Comparison of ENCODE assay signal across 10 mouse cellular contexts in genomic region chr3:56270241-56270830, GRCm38 (mm10).
DNase-seq lines count a peak whose midpoint lies in the region; ATAC-seq and TF ChIP-seq lines count a peak whose summit lies in the region.
"Had no signal": no experiment of that assay in that cellular context is flagged by ENCODE, and none has a peak within 500 bp of the region (broad histone marks: within the 10 kb centered on the region; RNA-seq: fewer than 3 reads in every experiment).

No protein-coding gene starts in this region.

- H3K27ac ChIP-seq in kidney, adult 2 months (ENCODE audit: insufficient read depth, low read depth, low read length): peak overlapping the region; percentile 82
- H3K27ac ChIP-seq in kidney, embryonic 14.5 days (ENCODE audit: low read depth, low read length): no peak overlapping the region
- H3K27ac ChIP-seq: hindbrain, embryonic 15.5 days had no signal

- no peaks in the 10 kb centered on the region for H3K27me3 ChIP-seq in kidney, adult 2 months (replicated peaks; ENCODE audit: control insufficient read depth, insufficient read depth, low read length)
- no peaks in the 10 kb centered on the region for H3K27me3 ChIP-seq in kidney, embryonic 14.5 days (ENCODE audit: control insufficient read depth, insufficient read depth, low read length)
- H3K27me3 ChIP-seq: hindbrain, embryonic 15.5 days had no signal

- no peaks in the 10 kb centered on the region for H3K9me3 ChIP-seq in kidney, embryonic 14.5 days (ENCODE audit: control insufficient read depth, low read length)
- H3K9me3 ChIP-seq: hindbrain, embryonic 15.5 days had no signal

- no peak overlapping the region for H3K4me2 ChIP-seq in kidney, embryonic 14.5 days (replicated peaks; ENCODE audit: low read depth, low read length)
- H3K4me2 ChIP-seq: hindbrain, embryonic 15.5 days had no signal

- peak; percentile 47 for DNase-seq in kidney, adult 2 months
- DNase-seq in right cerebral cortex, postnatal 25 days: peak; percentile 11
- DNase-seq in right cerebral cortex, postnatal 10 days (ENCODE audit: low spot score in 2 of 2): no peak
- DNase-seq in heart, adult 9 months (ENCODE audit: low spot score in 2 of 2): peak; percentile 36 to 43
- no peak for DNase-seq in neural tube, embryonic 10.5 days (ENCODE audit: extremely low spot score, low spot score)
- DNase-seq in retina, postnatal 1 day: no peak
- DNase-seq: cerebellum, adult 11 months; thymus, postnatal 36 days had no signal

- TF ChIP-seq POLR2A in kidney, adult 2 months (IDR thresholded peaks at IDR 0.05; ENCODE audit: low read depth, low read length): no peak

- TF ChIP-seq CTCF in kidney, adult 2 months (conservative IDR thresholded peaks at IDR 0.05; ENCODE audit: insufficient read depth, insufficient read length, low read depth, low read length): no peak

- H3K9ac ChIP-seq in kidney, embryonic 14.5 days (ENCODE audit: low read depth, low read length): no peak overlapping the region
- H3K9ac ChIP-seq: hindbrain, embryonic 15.5 days had no signal

- H3K36me3 ChIP-seq in kidney, adult 2 months (ENCODE audit: control insufficient read depth, insufficient read depth, low read length): no peaks in the 10 kb centered on the region
- H3K36me3 ChIP-seq in kidney, embryonic 14.5 days (ENCODE audit: control insufficient read depth, insufficient read depth, low read length): no peaks in the 10 kb centered on the region
- H3K36me3 ChIP-seq: hindbrain, embryonic 15.5 days had no signal

- ATAC-seq in kidney, embryonic 14.5 days (ENCODE audit: low FRiP score, low TSS enrichment): no peak

- H3K4me3 ChIP-seq in kidney, adult 2 months (ENCODE audit: insufficient read depth, low read depth, low read length): no peak overlapping the region
- H3K4me3 ChIP-seq in kidney, embryonic 14.5 days (ENCODE audit: low read length): no peak overlapping the region
- H3K4me3 ChIP-seq: hindbrain, embryonic 15.5 days had no signal

- no peaks in the 10 kb centered on the region for H3K4me1 ChIP-seq in kidney, adult 2 months (ENCODE audit: control insufficient read depth, insufficient read depth, low read length)
- H3K4me1 ChIP-seq in kidney, embryonic 14.5 days (ENCODE audit: control insufficient read depth, insufficient read depth, low read length): no peaks in the 10 kb centered on the region
- H3K4me1 ChIP-seq: hindbrain, embryonic 15.5 days had no signal

- WGBS in kidney, adult 2 months: 52% methylated on average over 6 of the region's 6 CpGs
- 74% methylated on average over 6 of the region's 6 CpGs for WGBS in kidney, embryonic 14.5 days

Comparison
In these comparisons a context has a peak if more than half of its experiments do, and no peak if none do; other contexts are left out.
1. DNase-seq: peak in kidney, adult 2 months (single experiment), right cerebral cortex, postnatal 25 days (single experiment) and heart, adult 9 months (2 of 2); none in right cerebral cortex, postnatal 10 days (0 of 2), neural tube, embryonic 10.5 days (single experiment) and retina, postnatal 1 day (single experiment).